Mouse (Mus musculus) heart, adult 2 months (tissue): ENCODE measurements around the gene Ulbp1.

Experiments used
- CTCF ChIP-seq: fragments of 200-600 bp; IDR thresholded peaks from 2 replicates; pipeline ENCODE4 v1.8.1; 2022; ENCODE audit warnings: antibody characterized with exemption, mild to moderate bottlenecking, moderate library complexity
- EP300 ChIP-seq: fragments of 200-500 bp; IDR thresholded peaks from 2 replicates; pipeline ENCODE4 v1.6.1; 2011; ENCODE audit warnings: low read depth, low read length, control low read depth; ENCODE audit not compliant: insufficient read depth

GRCm38 (mm10) chr10:7483650-7484049 is 10.2 kb upstream of the Ulbp1 start:
- TF ChIP-seq EP300 (no peak), CTCF (no peak)
